Mouse (Mus musculus): Measurements from ENCODE around the gene Wwox. TPM values are rescaled to one million over a fixed set of nuclear protein-coding genes. Genes with fewer than 3 reads are reported as not detected.

Wwox gene
- 13.6 and 13.8 TPM in 2 replicates for polyA plus RNA-seq (2014; fragmentation: Nextera tagmentation; extraction: Ambion mirVana)

DNA sequence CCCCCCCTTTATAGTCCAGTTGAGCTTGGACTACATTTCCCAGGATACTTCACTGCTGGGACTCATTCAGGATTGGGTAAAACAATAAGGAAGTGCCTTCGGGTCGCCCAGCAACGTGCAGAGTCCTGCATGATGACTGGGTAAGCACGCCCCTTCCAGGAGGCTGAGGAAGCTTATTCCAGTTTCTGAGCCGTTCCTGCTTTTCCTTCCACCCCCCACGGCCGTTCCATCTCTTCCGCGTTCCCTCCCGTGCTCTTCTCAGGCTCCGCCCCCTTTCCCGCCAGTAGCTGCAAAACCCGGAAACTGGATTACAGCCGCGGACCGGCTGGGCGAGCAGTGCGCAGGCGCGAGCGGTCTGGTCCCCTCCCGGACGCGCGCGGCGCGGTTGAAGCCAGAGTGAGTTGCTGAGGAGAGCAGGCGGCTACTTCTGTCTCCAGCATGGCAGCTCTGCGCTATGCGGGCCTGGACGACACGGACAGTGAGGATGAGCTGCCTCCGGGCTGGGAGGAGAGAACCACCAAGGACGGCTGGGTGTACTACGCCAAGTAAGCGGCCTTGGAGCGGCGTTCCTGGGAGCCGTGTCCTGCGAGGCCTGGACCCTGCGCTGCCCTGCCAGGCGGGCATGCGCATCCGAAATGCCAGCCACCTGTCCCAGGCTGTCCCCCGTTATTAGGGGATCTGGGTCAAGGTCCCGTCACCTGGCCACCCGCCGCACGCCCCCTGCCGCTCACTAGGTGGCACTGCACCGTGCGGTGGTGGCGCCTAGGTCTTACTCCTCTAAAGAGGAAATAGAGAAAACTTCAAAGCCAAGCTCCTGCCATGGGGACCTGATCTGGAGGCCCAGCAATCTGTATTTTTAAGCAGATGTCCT lies at the start of gene Wwox:
Gene Wwox, plus strand, starts transcription at position 322 of the 871 bp plus-strand sequence.
- under 1% methylated on average over 54 of the region's 54 CpGs for WGBS

DNA sequence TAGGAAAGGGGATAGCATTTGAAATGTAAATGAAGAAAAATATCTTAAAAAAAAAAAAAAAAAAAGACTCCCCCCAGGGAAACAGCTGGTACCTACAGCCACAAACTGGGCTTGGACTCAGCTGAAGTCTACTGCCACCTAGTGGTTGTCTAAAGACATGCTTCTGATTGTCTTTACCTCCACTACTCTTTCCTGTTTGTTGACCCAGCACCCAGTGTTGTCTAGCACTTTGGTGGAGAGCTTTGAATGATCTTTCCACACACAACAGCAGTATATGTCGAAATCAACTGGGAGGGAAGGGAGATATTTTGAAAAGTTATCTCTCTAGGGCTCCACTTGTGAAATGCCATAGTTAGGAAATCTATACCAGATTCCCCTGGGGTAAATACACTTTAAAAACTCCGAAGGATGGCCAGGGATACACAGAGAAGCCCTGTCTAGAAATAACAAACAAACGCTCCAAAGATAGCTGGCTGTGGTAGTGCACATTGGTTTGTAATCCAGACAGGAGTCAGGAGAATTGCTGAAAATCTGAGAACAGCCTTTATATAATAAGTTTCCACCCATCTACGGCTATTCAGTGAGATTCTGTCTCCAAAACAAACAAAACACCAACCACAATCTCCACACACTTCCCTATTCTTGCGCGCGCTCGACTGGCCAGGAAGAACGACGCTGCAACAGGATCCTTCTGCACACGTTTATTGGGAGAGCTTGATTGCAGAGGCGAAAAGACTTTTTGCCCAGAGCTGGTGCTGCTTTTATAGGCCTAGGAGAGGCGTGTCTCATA lies 48.8 kb upstream of the Wwox start:
- Histone ChIP-seq H3K27me3 (ENCODE audit: control insufficient read depth, insufficient read depth, low read length) (no peaks in the 10 kb centered on the region), H3K4me3 (ENCODE audit: low read depth, low read length) (no peak overlapping the region), H3K36me3 (ENCODE audit: control insufficient read depth, insufficient read depth, low read length) (no peaks in the 10 kb centered on the region), H3K4me2 (ENCODE audit: low read depth, low read length, severe bottlenecking) (no peak overlapping the region), H3K27ac (ENCODE audit: low read depth, low read length) (no peak overlapping the region), H3K9ac (ENCODE audit: low read length) (no peak overlapping the region), H3K4me1 (replicated peaks; ENCODE audit: control insufficient read depth, insufficient read depth, low read length) (no peaks in the 10 kb centered on the region), H3K9me3 (ENCODE audit: control insufficient read depth, low read length) (no peaks in the 10 kb centered on the region)
- ATAC-seq (replicated peaks; ENCODE audit: low FRiP score), result no peak
- no peak for DNase-seq (ENCODE audit: low spot score)
- 92% methylated on average over 11 of the region's 13 CpGs for WGBS

More for the DNA sequence above, at the start of gene Wwox:
- Histone ChIP-seq H3K27me3 (ENCODE audit: control insufficient read depth, insufficient read depth, low read length) (no peaks in the 10 kb centered on the region), H3K27ac (ENCODE audit: low read depth, low read length) (peak within 1 kb of the TSS; percentile 72), H3K4me2 (ENCODE audit: low read depth, low read length, severe bottlenecking) (peak within 1 kb of the TSS; percentile 78), H3K9ac (ENCODE audit: low read length) (peak within 1 kb of the TSS; percentile 74), H3K4me1 (replicated peaks; ENCODE audit: control insufficient read depth, insufficient read depth, low read length) (no peaks in the 10 kb centered on the region), H3K36me3 (ENCODE audit: control insufficient read depth, insufficient read depth, low read length) (no peaks in the 10 kb centered on the region), H3K9me3 (ENCODE audit: control insufficient read depth, low read length) (no peaks in the 10 kb centered on the region), H3K4me3 (ENCODE audit: low read depth, low read length) (peak within 1 kb of the TSS; percentile 61)
- ATAC-seq (replicated peaks; ENCODE audit: low FRiP score) (peak; percentile 97), DNase-seq (ENCODE audit: low spot score) (peak; percentile 99)

- H3K9ac ChIP-seq (ENCODE audit: low read length), result no peak overlapping the region
- no peaks in the 10 kb centered on the region for H3K9me3 ChIP-seq (ENCODE audit: control insufficient read depth, low read length)
- H3K4me1 ChIP-seq (replicated peaks; ENCODE audit: control insufficient read depth, insufficient read depth, low read length), result no peaks in the 10 kb centered on the region
- no peak overlapping the region for H3K27ac ChIP-seq (ENCODE audit: low read depth, low read length)
- WGBS, result 95% methylated on average over 5 of the region's 5 CpGs
- no peaks in the 10 kb centered on the region for H3K36me3 ChIP-seq (ENCODE audit: control insufficient read depth, insufficient read depth, low read length)
- ATAC-seq (replicated peaks; ENCODE audit: low FRiP score) (no peak), DNase-seq (ENCODE audit: low spot score) (no peak)
- no peak overlapping the region for H3K4me2 ChIP-seq (ENCODE audit: low read depth, low read length, severe bottlenecking)
- no peaks in the 10 kb centered on the region for H3K27me3 ChIP-seq (ENCODE audit: control insufficient read depth, insufficient read depth, low read length)
- H3K4me3 ChIP-seq (ENCODE audit: low read depth, low read length), result no peak overlapping the region
These were observed 41.1 kb upstream of the Wwox start for GRCm38 (mm10) chr8:114398326-114398725.

- no peaks in the 10 kb centered on the region for H3K4me1 ChIP-seq (replicated peaks; ENCODE audit: control insufficient read depth, insufficient read depth, low read length)
- no peak overlapping the region for H3K4me2 ChIP-seq (ENCODE audit: low read depth, low read length, severe bottlenecking)
- H3K4me3 ChIP-seq (ENCODE audit: low read depth, low read length), result no peak overlapping the region
- no peaks in the 10 kb centered on the region for H3K9me3 ChIP-seq (ENCODE audit: control insufficient read depth, low read length)
- DNase-seq (ENCODE audit: low spot score) (no peak), ATAC-seq (replicated peaks; ENCODE audit: low FRiP score) (no peak)
- no peaks in the 10 kb centered on the region for H3K27me3 ChIP-seq (ENCODE audit: control insufficient read depth, insufficient read depth, low read length)
- no peak overlapping the region for H3K9ac ChIP-seq (ENCODE audit: low read length)
- no peaks in the 10 kb centered on the region for H3K36me3 ChIP-seq (ENCODE audit: control insufficient read depth, insufficient read depth, low read length)
- 99% methylated on average over 5 of the region's 5 CpGs for WGBS
- no peak overlapping the region for H3K27ac ChIP-seq (ENCODE audit: low read depth, low read length)
These were observed 40.2 kb upstream of the Wwox start for GRCm38 (mm10) chr8:114399273-114399672.

DNA sequence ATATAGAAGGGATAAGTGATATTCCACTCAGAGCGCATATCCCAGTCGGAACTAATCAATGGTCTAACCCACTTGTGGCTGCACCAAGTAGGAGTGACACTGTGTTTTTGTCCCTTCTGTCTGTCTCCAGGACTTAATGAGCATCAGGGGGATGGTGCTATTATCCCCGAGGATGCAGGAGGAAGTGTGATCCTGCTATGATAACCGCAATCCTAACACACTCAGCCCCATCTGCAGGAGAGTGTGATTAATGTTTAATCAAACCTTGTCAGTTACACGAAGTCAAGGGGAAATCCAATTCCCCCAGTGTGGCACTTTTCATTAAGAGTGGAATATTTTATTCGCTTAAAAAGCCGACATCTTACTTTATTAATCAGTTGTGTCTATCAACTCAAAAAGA lies 37.8 kb upstream of the Wwox start:
- Histone ChIP-seq H3K36me3 (ENCODE audit: control insufficient read depth, insufficient read depth, low read length) (no peaks in the 10 kb centered on the region), H3K4me1 (replicated peaks; ENCODE audit: control insufficient read depth, insufficient read depth, low read length) (no peaks in the 10 kb centered on the region), H3K4me3 (ENCODE audit: low read depth, low read length) (no peak overlapping the region), H3K9ac (ENCODE audit: low read length) (no peak overlapping the region), H3K27me3 (ENCODE audit: control insufficient read depth, insufficient read depth, low read length) (no peaks in the 10 kb centered on the region), H3K4me2 (ENCODE audit: low read depth, low read length, severe bottlenecking) (no peak overlapping the region), H3K27ac (ENCODE audit: low read depth, low read length) (no peak overlapping the region), H3K9me3 (ENCODE audit: control insufficient read depth, low read length) (no peaks in the 10 kb centered on the region)
- ATAC-seq (replicated peaks; ENCODE audit: low FRiP score), result no peak
- no peak for DNase-seq (ENCODE audit: low spot score)
- 77% methylated on average over 7 of the region's 7 CpGs for WGBS

DNA sequence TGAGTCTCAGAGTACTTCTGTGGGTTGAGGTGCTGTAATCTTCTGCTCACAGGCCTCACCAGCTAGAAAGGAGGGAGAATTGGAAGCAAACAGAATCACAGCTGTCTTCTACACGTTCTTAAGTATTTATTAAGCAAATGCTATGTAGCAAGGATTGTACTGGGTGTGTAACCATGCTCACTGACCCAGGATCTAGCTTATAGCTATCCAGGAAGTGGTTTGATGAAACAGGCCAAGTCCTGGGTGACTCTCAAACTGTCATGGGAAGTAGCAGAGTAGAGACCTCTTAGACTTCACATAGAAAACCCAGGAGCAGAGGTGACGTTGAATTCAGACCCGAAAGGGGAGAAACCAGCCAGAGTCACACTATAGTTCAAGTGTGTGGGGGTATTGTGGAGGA lies 28.0 kb upstream of the Wwox start:
- DNase-seq (ENCODE audit: low spot score), result no peak
- 77% methylated on average over 3 of the region's 3 CpGs for WGBS
- H3K4me3 ChIP-seq (ENCODE audit: low read depth, low read length), result no peak overlapping the region
- H3K9ac ChIP-seq (ENCODE audit: low read length), result no peak overlapping the region
- no peak overlapping the region for H3K4me2 ChIP-seq (ENCODE audit: low read depth, low read length, severe bottlenecking)
- no peak for ATAC-seq (replicated peaks; ENCODE audit: low FRiP score)
- no peaks in the 10 kb centered on the region for H3K4me1 ChIP-seq (replicated peaks; ENCODE audit: control insufficient read depth, insufficient read depth, low read length)
- no peaks in the 10 kb centered on the region for H3K36me3 ChIP-seq (ENCODE audit: control insufficient read depth, insufficient read depth, low read length)
- H3K9me3 ChIP-seq (ENCODE audit: control insufficient read depth, low read length), result no peaks in the 10 kb centered on the region
- no peaks in the 10 kb centered on the region for H3K27me3 ChIP-seq (ENCODE audit: control insufficient read depth, insufficient read depth, low read length)
- no peak overlapping the region for H3K27ac ChIP-seq (ENCODE audit: low read depth, low read length)

- Histone ChIP-seq H3K4me2 (ENCODE audit: low read depth, low read length, severe bottlenecking) (no peak within 1 kb of the TSS), H3K27me3 (ENCODE audit: control insufficient read depth, insufficient read depth, low read length) (no peaks in the 10 kb centered on the region), H3K9me3 (ENCODE audit: control insufficient read depth, low read length) (no peaks in the 10 kb centered on the region), H3K4me1 (replicated peaks; ENCODE audit: control insufficient read depth, insufficient read depth, low read length) (no peaks in the 10 kb centered on the region), H3K9ac (ENCODE audit: low read length) (no peak within 1 kb of the TSS), H3K27ac (ENCODE audit: low read depth, low read length) (no peak within 1 kb of the TSS), H3K36me3 (ENCODE audit: control insufficient read depth, insufficient read depth, low read length) (no peaks in the 10 kb centered on the region), H3K4me3 (ENCODE audit: low read depth, low read length) (no peak within 1 kb of the TSS)
- DNase-seq (ENCODE audit: low spot score) (no peak), ATAC-seq (replicated peaks; ENCODE audit: low FRiP score) (no peak)
- WGBS, result 89% methylated on average over 8 of the region's 8 CpGs
These were observed 21.7 kb upstream of the Wwox start, which contains the start of gene Clec3a for GRCm38 (mm10) chr8:114417786-114418185. Gene Clec3a (plus strand): TSS chr8:114418086.

DNA sequence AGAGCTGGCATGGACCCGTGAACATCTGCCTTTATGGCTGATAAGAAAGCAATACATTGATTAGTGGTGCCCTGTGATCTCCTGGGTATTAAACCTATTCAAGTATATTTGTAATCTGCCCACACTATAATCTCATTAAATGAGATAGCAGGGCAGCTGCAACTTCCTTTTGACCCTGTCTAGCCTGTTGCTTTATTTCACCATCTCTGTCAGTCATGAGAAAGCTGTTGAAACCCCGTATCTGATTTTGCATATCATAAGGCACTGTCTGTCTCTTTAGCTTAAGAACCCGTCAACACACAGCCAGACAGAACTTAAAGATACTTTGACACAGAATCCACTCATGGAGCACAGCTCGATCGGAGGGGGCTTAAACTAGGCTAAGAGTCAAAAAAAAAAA lies 21.0 kb upstream of the Wwox start:
- no peak overlapping the region for H3K4me2 ChIP-seq (ENCODE audit: low read depth, low read length, severe bottlenecking)
- DNase-seq (ENCODE audit: low spot score) (no peak), ATAC-seq (replicated peaks; ENCODE audit: low FRiP score) (no peak)
- H3K27ac ChIP-seq (ENCODE audit: low read depth, low read length), result no peak overlapping the region
- H3K4me3 ChIP-seq (ENCODE audit: low read depth, low read length), result no peak overlapping the region
- no peaks in the 10 kb centered on the region for H3K36me3 ChIP-seq (ENCODE audit: control insufficient read depth, insufficient read depth, low read length)
- no peak overlapping the region for H3K9ac ChIP-seq (ENCODE audit: low read length)
- no peaks in the 10 kb centered on the region for H3K27me3 ChIP-seq (ENCODE audit: control insufficient read depth, insufficient read depth, low read length)
- H3K9me3 ChIP-seq (ENCODE audit: control insufficient read depth, low read length), result no peaks in the 10 kb centered on the region
- no peaks in the 10 kb centered on the region for H3K4me1 ChIP-seq (replicated peaks; ENCODE audit: control insufficient read depth, insufficient read depth, low read length)
- 82% methylated on average over 5 of the region's 5 CpGs for WGBS
